Mouse (Mus musculus): ENCODE data around the gene Keap1.
"Not testable (repeated sequence)": the region's sequence is repeated elsewhere in the genome, so short reads cannot be mapped to it uniquely, and the experiment has no call there.

The Keap1 gene

DNA sequence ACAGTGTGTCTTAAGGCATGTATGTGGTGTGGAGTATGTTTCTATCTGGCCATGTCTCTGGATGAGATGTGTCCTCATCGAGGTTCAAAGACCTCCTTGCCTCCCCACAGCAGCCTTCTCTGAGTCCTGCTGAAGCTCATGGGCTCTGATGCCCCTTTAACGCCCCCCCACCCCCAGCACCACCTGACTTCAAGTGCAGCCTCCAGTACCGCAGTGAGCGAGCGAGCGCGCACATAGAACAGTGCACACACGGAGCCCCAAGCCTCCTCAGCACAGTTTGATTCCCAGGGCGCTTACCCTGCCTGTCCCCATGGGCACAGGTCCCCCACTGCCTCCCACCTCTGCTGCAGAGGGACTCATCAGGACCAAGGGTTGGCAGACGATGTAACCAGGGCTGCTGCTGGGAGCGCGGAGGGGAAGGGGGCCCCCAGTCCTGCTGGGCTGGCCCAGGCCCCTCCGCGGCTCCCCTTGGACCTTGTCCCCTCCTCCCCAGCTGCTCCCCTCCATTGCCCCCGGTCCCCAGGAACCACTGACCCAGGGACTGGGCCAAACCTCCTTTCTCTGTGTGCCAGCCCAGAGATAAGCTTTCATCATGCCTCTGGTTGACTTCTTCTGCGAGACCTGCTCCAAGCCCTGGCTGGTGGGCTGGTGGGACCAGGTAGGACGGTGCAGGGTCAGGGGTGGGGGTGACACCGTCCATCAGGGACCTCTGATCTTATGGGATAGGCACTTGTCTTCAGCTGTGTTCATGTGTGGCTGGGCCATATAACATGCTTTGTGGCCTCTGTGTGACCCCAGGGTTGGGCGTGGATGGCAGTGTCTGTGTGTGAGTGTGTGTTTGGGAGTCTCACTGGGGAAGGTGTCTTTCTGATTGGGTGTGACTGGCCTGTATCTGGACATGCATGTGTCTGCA lies 42.4 kb downstream of the Keap1 start:
- DNase-seq (ENCODE audit: low spot score in 2 of 2), result no peak

DNA sequence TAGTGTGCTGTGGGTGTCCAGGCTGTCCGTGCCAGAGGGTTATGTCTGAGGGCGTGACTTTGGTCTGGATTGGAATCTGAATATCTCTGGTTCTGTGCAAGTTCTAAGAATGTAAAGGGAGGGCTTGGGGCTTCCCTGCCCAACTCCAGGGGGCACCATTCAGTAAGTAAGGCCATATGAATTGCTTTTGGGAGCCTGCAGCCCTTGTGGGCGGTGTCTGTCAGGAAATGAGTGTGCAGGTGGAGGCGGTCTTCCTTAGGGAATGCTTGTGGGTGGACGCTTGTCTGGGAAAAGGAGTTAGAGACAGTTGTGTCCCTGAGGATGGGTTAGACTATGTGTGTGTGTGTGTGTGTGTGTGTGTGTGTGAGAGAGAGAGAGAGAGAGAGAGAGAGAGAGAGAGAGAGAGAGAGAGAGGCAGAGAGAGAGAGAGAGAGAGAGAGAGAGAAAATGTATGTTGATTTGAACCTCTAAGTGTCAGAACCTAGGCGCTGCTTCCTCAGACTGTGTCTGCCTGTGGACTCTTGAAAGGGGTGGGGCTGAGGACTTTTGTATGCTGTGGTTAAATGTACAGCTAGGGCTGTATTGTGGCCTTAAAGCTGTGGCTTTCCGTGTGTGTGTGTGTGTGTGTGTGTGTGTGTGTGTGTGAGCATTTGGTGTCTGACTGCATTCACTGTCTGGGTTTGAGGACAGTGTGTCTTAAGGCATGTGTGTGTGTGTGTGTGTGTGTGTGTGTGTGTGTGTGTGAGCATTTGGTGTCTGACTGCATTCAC lies 43.2 kb downstream of the Keap1 start:
- not testable (repeated sequence) for DNase-seq (ENCODE audit: low spot score in 2 of 2)

DNA sequence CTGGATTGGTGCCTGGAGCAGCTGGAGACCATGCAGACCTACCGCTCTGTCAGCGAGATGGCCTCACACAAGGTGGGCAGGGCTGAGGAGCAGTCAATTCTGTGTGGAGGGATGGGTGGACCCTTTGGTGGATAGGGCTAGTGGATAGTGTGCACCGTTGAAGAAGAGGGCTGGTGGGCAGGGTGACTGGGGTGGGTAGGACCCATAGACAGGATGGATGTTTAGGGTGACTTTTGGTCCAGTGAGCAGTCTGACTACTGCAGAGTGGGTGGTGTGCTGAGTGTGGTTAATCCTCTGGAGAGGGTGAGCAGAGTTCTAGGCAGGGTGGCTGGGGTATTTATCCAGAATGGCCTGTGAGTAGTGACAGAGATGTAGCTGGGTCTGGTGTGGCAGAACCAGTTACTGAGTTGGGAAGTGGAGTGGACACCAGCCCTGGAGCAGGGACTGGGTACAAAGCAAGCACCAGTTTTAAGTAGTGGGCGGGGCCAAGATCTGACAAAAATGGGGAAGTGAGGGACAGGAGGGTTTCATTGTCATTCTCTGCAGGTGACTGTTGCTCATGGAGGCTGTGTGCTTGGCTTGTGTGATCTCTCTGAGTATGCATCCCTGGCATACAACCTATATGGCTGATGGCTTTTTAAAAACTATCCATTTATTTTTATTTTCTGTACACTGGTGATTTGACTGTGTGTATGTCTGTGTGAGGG lies 44.2 kb downstream of the Keap1 start:
- no peak for DNase-seq (ENCODE audit: low spot score in 2 of 2)

DNA sequence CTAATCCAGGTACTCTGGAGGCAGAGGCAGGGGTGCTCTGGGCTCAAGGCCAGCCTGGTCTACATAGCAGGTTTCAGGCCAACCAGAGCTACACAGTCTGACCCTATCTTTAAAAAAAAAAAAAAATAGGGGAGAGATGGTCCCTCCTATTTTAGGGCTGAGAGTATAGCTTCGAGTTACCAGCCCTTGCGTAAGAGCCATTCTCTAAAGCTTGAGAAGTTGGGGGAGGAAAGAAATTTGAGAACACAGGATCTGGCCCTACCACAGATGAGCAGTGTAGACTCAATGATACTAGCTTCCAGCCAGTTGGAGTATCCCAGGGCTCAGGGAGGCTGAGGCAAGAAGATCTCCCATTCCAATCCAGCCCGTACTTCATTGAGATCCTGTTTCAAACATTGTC lies 45.4 kb downstream of the Keap1 start:
- DNase-seq (ENCODE audit: low spot score in 2 of 2), result no peak

DNA sequence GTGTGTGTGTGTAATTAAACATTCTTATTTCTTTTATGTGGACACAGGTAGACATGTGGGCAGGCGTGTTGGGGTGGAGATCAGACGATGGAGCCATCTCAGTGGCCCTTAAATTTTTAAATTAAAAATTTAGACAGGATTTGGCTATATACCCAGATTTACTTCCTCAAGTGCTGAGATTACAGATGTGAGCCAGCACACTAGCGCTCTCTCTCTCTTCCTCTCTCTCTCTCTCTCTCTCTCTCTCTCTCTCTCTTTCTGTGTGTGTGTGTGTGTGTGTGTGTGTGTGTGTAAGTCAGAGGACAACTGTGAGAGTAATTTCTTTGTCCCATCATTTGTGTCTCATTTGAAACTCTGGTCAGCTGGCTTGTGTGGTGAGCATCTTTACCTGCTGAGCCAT lies 48.5 kb downstream of the Keap1 start:
- DNase-seq (ENCODE audit: low spot score in 2 of 2), result no peak

DNA sequence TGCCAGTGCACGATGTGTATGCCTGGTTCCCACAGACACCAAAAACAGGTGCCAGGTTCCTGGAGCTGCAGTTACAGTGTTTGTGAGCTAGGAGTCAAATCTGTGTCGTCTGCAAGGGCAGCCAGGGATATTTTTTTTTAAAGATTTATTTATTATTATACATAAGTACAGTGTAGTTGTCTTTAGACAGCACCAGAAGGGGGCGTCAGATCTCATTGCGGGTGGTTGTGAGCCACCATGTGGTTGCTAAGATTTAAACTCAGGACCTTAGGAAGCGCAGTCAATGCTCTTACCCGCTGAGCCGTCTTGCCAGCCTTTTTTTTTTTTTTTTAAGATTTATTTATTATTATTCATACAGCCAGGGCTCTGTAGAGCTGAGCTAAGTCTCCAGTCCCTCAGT lies 49.3 kb downstream of the Keap1 start:
- no peak for DNase-seq (ENCODE audit: low spot score in 2 of 2)

DNA sequence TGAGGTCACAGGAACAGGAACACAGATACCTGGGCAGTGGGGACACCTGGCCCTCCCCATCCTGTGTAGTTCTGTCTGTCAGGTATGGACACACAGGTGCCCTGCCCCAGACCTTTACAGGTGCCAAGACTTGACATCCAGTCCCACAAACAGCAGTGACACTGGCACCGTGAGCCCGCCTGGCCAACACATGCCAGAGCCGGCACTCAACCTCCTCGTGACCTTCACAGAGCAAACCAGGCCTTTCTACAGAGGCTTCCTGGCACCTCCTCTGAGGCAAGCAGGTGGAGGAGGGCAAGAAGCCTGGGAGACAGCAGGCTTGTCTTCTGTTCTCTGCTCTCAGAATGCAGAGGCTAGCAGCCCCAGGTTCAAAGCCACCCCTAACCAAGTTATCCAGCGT lies 53.7 kb downstream of the Keap1 start:
- no peak for DNase-seq (ENCODE audit: low spot score in 2 of 2)

DNA sequence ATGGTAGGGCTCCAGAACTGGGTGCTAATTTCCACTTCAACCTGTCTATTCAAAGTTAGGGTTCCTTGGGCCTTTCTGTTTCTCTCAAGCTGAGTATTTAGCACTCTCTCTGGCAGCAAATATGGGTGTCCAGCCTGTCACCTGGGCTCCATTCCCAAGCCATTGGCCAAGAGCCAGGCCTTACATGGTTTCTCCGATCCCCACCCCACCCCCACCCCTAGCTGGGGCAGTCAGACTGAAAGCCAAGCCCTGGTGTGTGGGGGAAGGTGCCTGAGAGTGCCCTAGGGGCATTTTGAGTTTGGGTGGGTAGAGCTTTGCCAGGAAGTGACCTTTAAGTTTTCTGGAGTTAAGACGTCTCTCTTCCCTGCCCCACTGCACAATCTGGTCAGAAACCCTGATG lies 54.4 kb downstream of the Keap1 start:
- no peak for DNase-seq (ENCODE audit: low spot score in 2 of 2)

DNA sequence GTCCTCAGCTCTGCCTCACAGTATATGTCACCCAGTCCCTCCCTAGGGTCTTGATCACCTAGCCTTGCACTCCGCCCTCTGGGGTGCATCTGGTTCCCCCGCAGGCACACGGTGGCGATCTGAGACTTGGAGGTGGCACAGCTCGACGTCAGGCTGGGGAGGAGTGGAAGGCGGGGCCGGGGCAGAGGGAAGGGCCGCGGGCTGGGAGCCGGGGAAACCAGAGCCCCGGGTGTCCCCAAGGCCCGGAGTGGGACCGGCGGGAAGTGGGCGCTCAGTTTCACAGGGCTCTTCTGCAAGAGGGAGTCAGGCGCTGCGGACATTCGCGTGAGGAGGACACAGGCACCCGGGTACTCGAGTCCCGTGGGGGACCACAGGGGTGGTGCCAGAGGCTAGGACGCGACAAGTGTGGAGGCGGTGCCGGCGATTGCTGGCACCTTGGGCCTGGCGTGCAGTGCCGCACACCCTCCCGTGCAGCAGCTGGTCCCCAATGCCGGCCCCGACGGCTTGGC lies 55.2 kb downstream of the Keap1 start:
- DNase-seq (ENCODE audit: low spot score in 2 of 2), result peak in 1 of 2 experiments; percentile 44

DNA sequence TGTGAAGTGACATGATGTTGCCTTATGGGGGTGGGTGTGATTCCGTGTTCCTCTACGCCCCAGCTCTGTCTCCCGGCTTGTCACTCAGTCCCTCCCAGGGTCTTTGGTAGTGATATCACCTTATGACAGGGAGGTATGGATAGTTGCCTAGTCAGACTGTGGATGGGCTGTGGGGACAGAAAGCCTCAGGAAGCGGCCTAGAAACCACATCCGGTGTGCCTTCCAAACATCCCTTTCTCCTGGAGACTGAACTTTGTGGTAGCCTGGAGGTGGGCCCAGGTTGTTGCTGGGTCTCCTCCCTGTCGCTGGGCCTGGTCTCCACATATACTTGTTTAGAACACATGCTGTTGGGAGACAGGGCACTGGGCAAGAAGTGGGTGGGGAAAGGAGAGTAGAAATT lies 55.7 kb downstream of the Keap1 start:
- no peak for DNase-seq (ENCODE audit: low spot score in 2 of 2)

DNA sequence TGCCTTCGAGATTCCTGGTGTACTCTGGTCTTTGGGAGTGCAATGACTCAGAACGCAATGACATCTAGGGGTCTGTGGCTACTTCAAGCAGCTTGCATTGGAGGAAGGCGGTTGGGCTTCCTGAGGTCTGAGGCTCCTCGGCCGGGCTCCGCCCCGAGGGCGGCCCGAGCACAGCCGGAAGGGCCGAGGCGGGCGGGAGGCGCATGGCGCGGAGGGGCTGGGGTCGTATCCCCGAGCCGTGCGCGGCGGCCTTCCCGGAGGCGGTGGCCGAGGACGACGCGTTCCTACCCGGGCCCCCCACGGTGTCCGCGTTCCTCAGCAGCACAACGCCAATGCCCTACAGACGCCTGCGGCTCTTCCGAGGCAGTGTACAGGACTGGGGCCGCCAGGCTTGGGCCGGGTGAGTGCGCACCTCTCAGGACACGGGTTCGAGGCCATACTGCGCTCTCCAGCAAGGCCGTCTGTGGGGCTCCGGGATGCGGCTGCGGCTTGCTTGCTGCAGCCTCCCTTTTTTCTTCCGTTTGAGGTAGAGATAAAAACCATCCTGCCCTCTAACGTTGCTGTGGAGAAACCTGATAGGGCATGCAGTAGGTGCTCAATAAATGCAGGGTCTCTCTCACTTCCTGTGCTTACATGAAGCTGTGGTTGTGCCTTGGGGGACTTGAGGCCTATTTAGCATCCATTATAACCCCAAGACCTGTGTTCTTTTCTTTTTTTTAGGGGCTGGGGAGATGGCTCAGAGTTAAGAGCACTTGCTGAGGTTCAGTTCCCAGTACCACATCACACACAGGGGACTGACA lies 57.5 kb downstream of the Keap1 start:
- no peak for DNase-seq (ENCODE audit: low spot score in 2 of 2)

DNA sequence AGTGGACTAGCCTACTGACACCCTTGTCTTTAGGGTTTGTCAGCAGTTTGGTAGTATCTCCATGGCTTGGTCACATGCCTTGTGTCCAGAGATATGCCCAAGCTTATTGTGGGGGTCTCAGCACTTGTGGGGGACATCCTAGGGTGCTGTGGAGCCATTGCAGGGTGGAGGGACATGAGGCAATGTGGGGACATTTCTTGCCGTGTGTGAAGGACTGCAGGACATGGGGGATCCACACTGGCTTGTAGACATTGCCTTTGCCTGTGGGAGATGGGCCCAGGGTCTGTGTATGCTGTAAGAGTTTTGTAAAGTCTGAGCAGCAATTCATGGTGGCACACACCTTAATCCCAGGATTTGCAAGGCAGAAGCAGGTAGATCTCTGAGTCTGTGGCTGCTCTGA lies 58.3 kb downstream of the Keap1 start:
- no peak for DNase-seq (ENCODE audit: low spot score in 2 of 2)

DNA sequence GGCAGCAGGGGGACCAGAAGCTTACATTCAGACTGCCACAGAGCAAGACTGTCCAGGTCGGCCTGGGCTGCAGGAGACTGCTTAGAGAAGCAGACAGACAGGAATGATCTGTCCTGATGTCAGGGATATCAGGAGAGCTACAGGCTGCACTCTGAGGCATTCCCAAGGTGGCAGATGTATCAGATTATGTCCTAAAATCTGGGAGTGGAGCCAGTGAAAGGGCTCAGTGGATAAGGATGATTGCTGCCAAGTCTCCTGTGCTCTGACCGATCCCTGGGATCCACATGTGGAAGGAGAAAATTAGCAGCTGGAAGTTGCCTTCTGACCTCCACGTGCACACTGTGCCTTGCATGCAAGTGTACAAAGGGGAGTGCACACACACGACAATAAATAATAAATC lies 58.8 kb downstream of the Keap1 start:
- DNase-seq (ENCODE audit: low spot score in 2 of 2), result no peak

Measured in urinary bladder, adult 18-20 months (tissue).